Mouse (Mus musculus): ENCODE measurements around the gene Rpap1.

Rpap1 gene

GRCm38 (mm10) chr2:119799181-119799960, 12.0 kb upstream of the Rpap1 start:
- DNase-seq (ENCODE audit: low spot score): peak; percentile 59

GRCm38 (mm10) chr2:119798246-119798927, 11.1 kb upstream of the Rpap1 start:
- peak; percentile 71 for DNase-seq (ENCODE audit: low spot score)

- no peak for DNase-seq (ENCODE audit: low spot score)
Observed at GRCm38 (mm10) chr2:119797279-119797783, 10.0 kb upstream of the Rpap1 start, which contains the start of gene Tyro3. Gene Tyro3, plus strand, starts transcription at chr2:119797733.

GRCm38 (mm10) chr2:119789996-119790395, 2.7 kb upstream of the Rpap1 start:
- no peak for DNase-seq (ENCODE audit: low spot score)

GRCm38 (mm10) chr2:119767246-119767645, 20.1 kb downstream of the Rpap1 start:
- DNase-seq (ENCODE audit: low spot score): peak; percentile 19

GRCm38 (mm10) chr2:119763924-119764323, 23.4 kb downstream of the Rpap1 start:
- DNase-seq (ENCODE audit: low spot score): no peak

GRCm38 (mm10) chr2:119762276-119762675, 25.1 kb downstream of the Rpap1 start:
- DNase-seq (ENCODE audit: low spot score): no peak

- DNase-seq (ENCODE audit: low spot score): no peak
Observed at GRCm38 (mm10) chr2:119760251-119760650, 27.1 kb downstream of the Rpap1 start, which contains the start of gene Ltk. Gene Ltk, minus strand, starts transcription at chr2:119760431.

GRCm38 (mm10) chr2:119758844-119759835, 28.2 kb downstream of the Rpap1 start:
- peak; percentile 42 for DNase-seq (ENCODE audit: low spot score)

- DNase-seq (ENCODE audit: low spot score): peak; percentile 42
Observed at GRCm38 (mm10) chr2:119758101-119758843, 29.1 kb downstream of the Rpap1 start.

GRCm38 (mm10) chr2:119757601-119758100, 29.7 kb downstream of the Rpap1 start:
- DNase-seq (ENCODE audit: low spot score): peak; percentile 27

GRCm38 (mm10) chr2:119749260-119749659, 38.1 kb downstream of the Rpap1 start:
- no peak for DNase-seq (ENCODE audit: low spot score)

- DNase-seq (ENCODE audit: low spot score): no peak
Observed at GRCm38 (mm10) chr2:119747554-119747953, 39.8 kb downstream of the Rpap1 start.

- peak; percentile 55 for DNase-seq (ENCODE audit: low spot score)
Observed at GRCm38 (mm10) chr2:119745281-119745680, 42.1 kb downstream of the Rpap1 start.

- DNase-seq (ENCODE audit: low spot score): peak; percentile 57
Observed at GRCm38 (mm10) chr2:119744163-119745111, 42.9 kb downstream of the Rpap1 start.

- no peak for DNase-seq (ENCODE audit: low spot score)
Observed at GRCm38 (mm10) chr2:119743808-119744162, 43.6 kb downstream of the Rpap1 start.

- peak; percentile 19 for DNase-seq (ENCODE audit: low spot score)
Observed at GRCm38 (mm10) chr2:119743176-119743807, 44.0 kb downstream of the Rpap1 start.

- DNase-seq (ENCODE audit: low spot score): peak; percentile 34
Observed at GRCm38 (mm10) chr2:119742461-119743175, 44.7 kb downstream of the Rpap1 start.
